Mouse (Mus musculus): ENCODE data around the gene Rims3. TPM values are rescaled to one million over a fixed set of nuclear protein-coding genes. Genes with fewer than 3 reads are reported as not detected.

Rims3 gene
- polyA plus RNA-seq, 1 experiment from 2014 or later = 3.8 TPM

GRCm38 (mm10) chr4:120882002-120882625, 27.5 kb downstream of the Rims3 start:
- H3K36me3 ChIP-seq = no peaks in the 10 kb centered on the region
- H3K4me3 ChIP-seq = no peak overlapping the region
- no peak overlapping the region for H3K4me2 ChIP-seq (replicated peaks)
- H3K4me1 ChIP-seq = peaks cover 25% of the 10 kb centered on the region
- H3K9me3 ChIP-seq = no peaks in the 10 kb centered on the region
- no peaks in the 10 kb centered on the region for H3K27me3 ChIP-seq
- ATAC-seq (ENCODE audit: insufficient number of reproducible peaks, insufficient read depth, low FRiP score, low TSS enrichment) = no peak
- no peak overlapping the region for H3K9ac ChIP-seq
- no peak overlapping the region for H3K27ac ChIP-seq
- 43% methylated on average over 5 of the region's 5 CpGs for WGBS

- 44% methylated on average over 13 of the region's 13 CpGs for WGBS
- no peak for ATAC-seq (ENCODE audit: insufficient number of reproducible peaks, insufficient read depth, low FRiP score, low TSS enrichment)
- no peak overlapping the region for H3K27ac ChIP-seq
- no peak overlapping the region for H3K4me2 ChIP-seq (replicated peaks)
- no peak overlapping the region for H3K4me3 ChIP-seq
- no peaks in the 10 kb centered on the region for H3K27me3 ChIP-seq
- peaks cover 30% of the 10 kb centered on the region for H3K4me1 ChIP-seq
- no peaks in the 10 kb centered on the region for H3K9me3 ChIP-seq
- no peaks in the 10 kb centered on the region for H3K36me3 ChIP-seq
- H3K9ac ChIP-seq = no peak overlapping the region
Observed at GRCm38 (mm10) chr4:120885208-120886120, 30.8 kb downstream of the Rims3 start.

- H3K27ac ChIP-seq = no peak overlapping the region
- no peak overlapping the region for H3K4me3 ChIP-seq
- H3K27me3 ChIP-seq = no peaks in the 10 kb centered on the region
- H3K36me3 ChIP-seq = no peaks in the 10 kb centered on the region
- H3K4me2 ChIP-seq (replicated peaks) = no peak overlapping the region
- H3K9me3 ChIP-seq = no peaks in the 10 kb centered on the region
- no peak overlapping the region for H3K9ac ChIP-seq
- ATAC-seq (ENCODE audit: insufficient number of reproducible peaks, insufficient read depth, low FRiP score, low TSS enrichment) = no peak
- peaks cover 36% of the 10 kb centered on the region for H3K4me1 ChIP-seq
- 36% methylated on average over 4 of the region's 4 CpGs for WGBS
Observed at GRCm38 (mm10) chr4:120886131-120886530, 31.5 kb downstream of the Rims3 start.

GRCm38 (mm10) chr4:120886811-120887210, 32.2 kb downstream of the Rims3 start:
- Histone ChIP-seq H3K9me3 (no peaks in the 10 kb centered on the region), H3K27ac (no peak overlapping the region), H3K27me3 (no peaks in the 10 kb centered on the region), H3K4me1 (peaks cover 39% of the 10 kb centered on the region), H3K4me2 (replicated peaks) (no peak overlapping the region), H3K9ac (no peak overlapping the region), H3K4me3 (no peak overlapping the region), H3K36me3 (no peaks in the 10 kb centered on the region)
- ATAC-seq (ENCODE audit: insufficient number of reproducible peaks, insufficient read depth, low FRiP score, low TSS enrichment) = no peak
- WGBS = 87% methylated on average over 5 of the region's 5 CpGs

DNA sequence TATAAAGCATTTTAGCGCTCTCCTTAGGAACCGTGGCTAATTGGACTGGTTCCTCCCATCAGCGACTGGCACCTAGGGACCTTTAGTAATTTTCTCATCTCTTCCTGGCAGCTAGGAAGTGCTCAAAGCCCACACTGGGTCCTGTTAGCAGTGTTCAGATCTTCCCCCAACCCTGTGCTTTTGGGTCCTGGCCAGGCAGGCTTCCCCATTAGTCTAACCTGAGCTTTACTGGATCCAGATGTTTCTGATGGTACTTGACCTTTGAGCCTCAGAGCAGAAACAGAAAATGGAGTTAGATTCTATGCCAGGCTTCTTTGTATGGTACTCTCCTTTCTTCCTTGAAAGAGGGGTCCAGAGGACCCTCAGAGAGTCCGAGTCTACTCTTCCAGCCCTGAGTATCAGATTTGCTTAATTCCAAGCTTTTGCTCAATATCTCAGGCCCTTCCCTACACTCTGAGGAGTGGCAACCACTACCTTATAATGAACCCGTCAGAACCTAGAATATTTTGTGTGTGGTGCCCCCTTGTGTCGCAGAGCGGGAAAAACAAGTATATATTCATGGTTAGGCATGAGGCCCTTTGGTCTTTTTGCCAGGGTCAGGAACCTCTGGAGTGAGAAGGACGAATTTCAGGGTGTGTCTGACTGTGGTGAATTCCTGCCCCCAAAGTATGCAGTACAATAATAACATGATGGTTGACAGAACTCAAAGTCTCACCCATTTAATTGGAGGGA, 32.9 kb downstream of the Rims3 start:
- Histone ChIP-seq H3K4me1 (peaks cover 32% of the 10 kb centered on the region), H3K27ac (no peak overlapping the region), H3K4me3 (no peak overlapping the region), H3K9me3 (no peaks in the 10 kb centered on the region), H3K9ac (no peak overlapping the region), H3K4me2 (replicated peaks) (no peak overlapping the region), H3K36me3 (no peaks in the 10 kb centered on the region), H3K27me3 (no peaks in the 10 kb centered on the region)
- WGBS = 24% methylated on average over 8 of the region's 8 CpGs
- no peak for ATAC-seq (ENCODE audit: insufficient number of reproducible peaks, insufficient read depth, low FRiP score, low TSS enrichment)

GRCm38 (mm10) chr4:120888884-120889283, 34.3 kb downstream of the Rims3 start:
- Histone ChIP-seq H3K36me3 (no peaks in the 10 kb centered on the region), H3K9ac (no peak overlapping the region), H3K9me3 (no peaks in the 10 kb centered on the region), H3K4me1 (peaks cover 34% of the 10 kb centered on the region), H3K4me2 (replicated peaks) (no peak overlapping the region), H3K4me3 (no peak overlapping the region), H3K27me3 (peaks cover 4% of the 10 kb centered on the region; the same call in 1 of the 2 replicates), H3K27ac (no peak overlapping the region)
- ATAC-seq (ENCODE audit: insufficient number of reproducible peaks, insufficient read depth, low FRiP score, low TSS enrichment) = no peak
- WGBS = 65% methylated on average over 8 of the region's 8 CpGs

- peaks cover 9% of the 10 kb centered on the region; the same call in 1 of the 2 replicates for H3K27me3 ChIP-seq
- 48% methylated on average over 11 of the region's 11 CpGs for WGBS
- H3K9me3 ChIP-seq = no peaks in the 10 kb centered on the region
- no peak overlapping the region for H3K4me2 ChIP-seq (replicated peaks)
- H3K9ac ChIP-seq = no peak overlapping the region
- ATAC-seq (ENCODE audit: insufficient number of reproducible peaks, insufficient read depth, low FRiP score, low TSS enrichment) = peak; percentile 67
- H3K36me3 ChIP-seq = no peaks in the 10 kb centered on the region
- H3K27ac ChIP-seq = no peak overlapping the region
- H3K4me1 ChIP-seq = peaks cover 30% of the 10 kb centered on the region
- no peak overlapping the region for H3K4me3 ChIP-seq
Observed at GRCm38 (mm10) chr4:120890754-120891440, 36.3 kb downstream of the Rims3 start.

GRCm38 (mm10) chr4:120891960-120892359, 37.3 kb downstream of the Rims3 start:
- Histone ChIP-seq H3K27ac (no peak overlapping the region), H3K9me3 (no peaks in the 10 kb centered on the region), H3K36me3 (no peaks in the 10 kb centered on the region), H3K27me3 (peaks cover 9% of the 10 kb centered on the region; the same call in 1 of the 2 replicates), H3K4me3 (no peak overlapping the region), H3K4me1 (peaks cover 27% of the 10 kb centered on the region), H3K9ac (no peak overlapping the region), H3K4me2 (replicated peaks) (no peak overlapping the region)
- no peak for ATAC-seq (ENCODE audit: insufficient number of reproducible peaks, insufficient read depth, low FRiP score, low TSS enrichment)

DNA sequence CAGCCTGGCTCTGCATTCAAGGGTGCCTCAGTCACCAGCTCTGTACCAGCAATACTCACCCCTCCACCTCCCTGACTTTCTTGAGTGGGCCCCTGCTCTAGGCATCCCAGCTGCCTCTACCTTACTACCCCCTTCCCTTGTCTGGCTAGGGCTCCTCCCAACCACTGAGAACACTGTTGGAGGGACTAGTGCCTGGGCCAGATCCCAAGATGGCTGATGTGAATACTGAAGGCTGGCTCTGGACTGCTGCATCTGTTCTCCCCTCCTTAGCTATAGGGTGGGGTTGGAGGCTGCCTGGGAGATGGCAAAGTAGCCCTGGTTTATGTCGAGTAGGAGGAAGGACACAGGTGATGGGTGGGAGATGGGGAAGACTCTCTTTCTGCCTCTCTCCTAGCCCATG, 37.9 kb downstream of the Rims3 start:
- Histone ChIP-seq H3K4me1 (peaks cover 23% of the 10 kb centered on the region), H3K9ac (no peak overlapping the region), H3K36me3 (no peaks in the 10 kb centered on the region), H3K4me2 (replicated peaks) (no peak overlapping the region), H3K9me3 (no peaks in the 10 kb centered on the region), H3K27me3 (peaks cover 9% of the 10 kb centered on the region; the same call in 1 of the 2 replicates), H3K4me3 (no peak overlapping the region), H3K27ac (no peak overlapping the region)
- 67% methylated on average over 1 of the region's 1 CpGs for WGBS
- no peak for ATAC-seq (ENCODE audit: insufficient number of reproducible peaks, insufficient read depth, low FRiP score, low TSS enrichment)

GRCm38 (mm10) chr4:120893656-120894401, 39.2 kb downstream of the Rims3 start:
- no peak for ATAC-seq (ENCODE audit: insufficient number of reproducible peaks, insufficient read depth, low FRiP score, low TSS enrichment)
- Histone ChIP-seq H3K4me2 (replicated peaks) (no peak overlapping the region), H3K36me3 (no peaks in the 10 kb centered on the region), H3K9me3 (no peaks in the 10 kb centered on the region), H3K27me3 (peaks cover 9% of the 10 kb centered on the region; the same call in 1 of the 2 replicates), H3K9ac (no peak overlapping the region), H3K4me3 (no peak overlapping the region), H3K27ac (no peak overlapping the region), H3K4me1 (peaks cover 23% of the 10 kb centered on the region)
- 55% methylated on average over 11 of the region's 11 CpGs for WGBS

GRCm38 (mm10) chr4:120894584-120894983, 40.0 kb downstream of the Rims3 start:
- ATAC-seq (ENCODE audit: insufficient number of reproducible peaks, insufficient read depth, low FRiP score, low TSS enrichment) = no peak
- Histone ChIP-seq H3K4me2 (replicated peaks) (no peak overlapping the region), H3K9ac (no peak overlapping the region), H3K36me3 (no peaks in the 10 kb centered on the region), H3K27ac (no peak overlapping the region), H3K4me1 (peaks cover 18% of the 10 kb centered on the region), H3K4me3 (no peak overlapping the region), H3K27me3 (peaks cover 9% of the 10 kb centered on the region; the same call in 1 of the 2 replicates), H3K9me3 (no peaks in the 10 kb centered on the region)
- 76% methylated on average over 11 of the region's 11 CpGs for WGBS
